Mouse (Mus musculus): ENCODE measurements at regions not wholly inside any gene's neighbourhood (a gene's known extent, or its start where the extent isn't known, plus 50 kb on each side); places are given as distances from the start of the nearest gene placed in this dataset.
A peak's percentile ranks its signal among the peaks of the same experiment; 100 is the strongest.

- DNase-seq (ENCODE audit: low read depth, low spot score): no peak
Measured at GRCm38 (mm10) chr13:18063677-18064076, 70.5 kb upstream of the Yae1d1 start.

GRCm38 (mm10) chr13:18060265-18060664 is 67.1 kb upstream of the Yae1d1 start:
- no peak for DNase-seq (ENCODE audit: low read depth, low spot score)

GRCm38 (mm10) chr13:18057231-18057912 is 64.2 kb upstream of the Yae1d1 start:
- peak; percentile 61 for DNase-seq (ENCODE audit: low read depth, low spot score)

GRCm38 (mm10) chr13:18056816-18057215 is 63.7 kb upstream of the Yae1d1 start:
- no peak for DNase-seq (ENCODE audit: low read depth, low spot score)

GRCm38 (mm10) chr13:18043154-18043553 is 50.0 kb upstream of the Yae1d1 start:
- no peak for DNase-seq (ENCODE audit: low read depth, low spot score)

Data from retina, postnatal 7 days (tissue).